Mouse (Mus musculus): ENCODE data around the gene Slc4a4. TPM values are rescaled to one million over a fixed set of nuclear protein-coding genes. Genes with fewer than 3 reads are reported as not detected.

Gene Slc4a4
- polyA plus RNA-seq, 1 experiment from 2014 or later = 1.5 TPM

DNA sequence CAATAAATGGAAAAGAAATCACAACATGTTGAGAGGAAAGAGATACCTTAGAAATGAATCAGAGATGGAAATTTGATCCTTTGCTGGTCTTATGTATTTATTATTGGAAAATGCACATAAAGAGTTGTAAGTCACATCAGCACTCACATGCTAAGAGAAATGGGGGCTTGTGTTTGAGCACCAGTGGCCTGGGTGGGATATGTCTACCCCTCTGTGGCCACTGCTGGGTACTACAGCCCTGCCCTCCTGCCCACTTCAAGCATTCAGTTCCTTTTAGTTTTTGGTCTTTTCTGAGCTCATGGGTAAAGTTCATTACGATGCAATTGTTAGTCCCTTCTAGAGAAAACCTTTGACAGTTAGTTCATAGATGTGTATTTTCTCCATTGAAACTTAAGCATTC, 335.0 kb downstream of the Slc4a4 start:
- Histone ChIP-seq H3K4me1 (replicated peaks; ENCODE audit: control insufficient read depth, insufficient read depth, low read length) (no peaks in the 10 kb centered on the region), H3K27ac (ENCODE audit: low read depth, low read length) (no peak overlapping the region), H3K4me2 (no peak overlapping the region), H3K27me3 (replicated peaks; ENCODE audit: control insufficient read depth, insufficient read depth, low read length) (no peaks in the 10 kb centered on the region), H3K36me3 (ENCODE audit: control insufficient read depth, insufficient read depth, low read length) (peaks cover 3% of the 10 kb centered on the region; the same call in 1 of the 2 replicates), H3K9me3 (ENCODE audit: control insufficient read depth, low read length) (no peaks in the 10 kb centered on the region), H3K9ac (ENCODE audit: low read depth, low read length) (no peak overlapping the region), H3K4me3 (ENCODE audit: low read depth, low read length) (no peak overlapping the region)
- 50% methylated on average over 1 of the region's 1 CpGs for WGBS
- no peak for DNase-seq (ENCODE audit: low spot score)
- ATAC-seq (replicated peaks; ENCODE audit: low FRiP score) = no peak

GRCm38 (mm10) chr5:89223061-89223740, 336.6 kb downstream of the Slc4a4 start:
- no peaks in the 10 kb centered on the region for H3K27me3 ChIP-seq (replicated peaks; ENCODE audit: control insufficient read depth, insufficient read depth, low read length)
- no peak overlapping the region for H3K4me3 ChIP-seq (ENCODE audit: low read depth, low read length)
- H3K9ac ChIP-seq (ENCODE audit: low read depth, low read length) = no peak overlapping the region
- H3K27ac ChIP-seq (ENCODE audit: low read depth, low read length) = no peak overlapping the region
- peaks cover 3% of the 10 kb centered on the region; the same call in 1 of the 2 replicates for H3K36me3 ChIP-seq (ENCODE audit: control insufficient read depth, insufficient read depth, low read length)
- no peak overlapping the region for H3K4me2 ChIP-seq
- 42% methylated on average over 10 of the region's 10 CpGs for WGBS
- no peaks in the 10 kb centered on the region for H3K9me3 ChIP-seq (ENCODE audit: control insufficient read depth, low read length)
- ATAC-seq (replicated peaks; ENCODE audit: low FRiP score) = no peak
- DNase-seq (ENCODE audit: low spot score) = no peak
- no peaks in the 10 kb centered on the region for H3K4me1 ChIP-seq (replicated peaks; ENCODE audit: control insufficient read depth, insufficient read depth, low read length)

DNA sequence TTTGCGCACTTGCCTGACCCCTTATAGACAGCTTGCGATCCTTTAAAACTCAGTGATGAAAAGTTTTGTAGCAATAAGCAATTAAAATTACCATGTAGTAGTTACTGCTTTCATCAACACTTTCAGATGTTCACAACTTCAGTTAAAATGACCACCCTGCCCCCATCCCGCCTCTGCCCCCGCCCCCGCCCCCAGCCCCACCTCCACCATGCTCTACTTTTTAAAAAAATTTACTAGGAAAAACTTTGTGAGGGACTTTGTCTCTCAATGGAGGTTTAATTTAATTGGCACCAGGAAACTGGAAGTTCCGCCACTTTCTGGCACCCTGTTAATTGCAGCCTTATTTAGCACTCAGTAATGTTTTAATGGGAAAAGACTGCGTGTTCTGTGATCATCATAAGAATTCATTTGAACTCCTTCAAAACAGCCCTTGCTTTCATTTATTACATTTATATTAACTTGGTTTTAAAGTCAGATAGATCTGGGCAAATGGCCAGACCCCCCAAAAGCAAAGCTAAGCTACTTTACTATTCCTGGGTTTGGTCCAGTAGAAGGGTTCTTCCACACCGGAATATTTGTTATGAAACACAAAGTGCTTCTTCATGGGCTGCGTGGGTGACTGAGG, 337.2 kb downstream of the Slc4a4 start:
- ATAC-seq (replicated peaks; ENCODE audit: low FRiP score) = no peak
- Histone ChIP-seq H3K4me1 (replicated peaks; ENCODE audit: control insufficient read depth, insufficient read depth, low read length) (no peaks in the 10 kb centered on the region), H3K27ac (ENCODE audit: low read depth, low read length) (no peak overlapping the region), H3K4me3 (ENCODE audit: low read depth, low read length) (no peak overlapping the region), H3K9ac (ENCODE audit: low read depth, low read length) (no peak overlapping the region), H3K4me2 (no peak overlapping the region), H3K27me3 (replicated peaks; ENCODE audit: control insufficient read depth, insufficient read depth, low read length) (no peaks in the 10 kb centered on the region), H3K9me3 (ENCODE audit: control insufficient read depth, low read length) (no peaks in the 10 kb centered on the region), H3K36me3 (ENCODE audit: control insufficient read depth, insufficient read depth, low read length) (peaks cover 3% of the 10 kb centered on the region; the same call in 1 of the 2 replicates)
- DNase-seq (ENCODE audit: low spot score) = no peak
- WGBS = 78% methylated on average over 9 of the region's 9 CpGs

DNA sequence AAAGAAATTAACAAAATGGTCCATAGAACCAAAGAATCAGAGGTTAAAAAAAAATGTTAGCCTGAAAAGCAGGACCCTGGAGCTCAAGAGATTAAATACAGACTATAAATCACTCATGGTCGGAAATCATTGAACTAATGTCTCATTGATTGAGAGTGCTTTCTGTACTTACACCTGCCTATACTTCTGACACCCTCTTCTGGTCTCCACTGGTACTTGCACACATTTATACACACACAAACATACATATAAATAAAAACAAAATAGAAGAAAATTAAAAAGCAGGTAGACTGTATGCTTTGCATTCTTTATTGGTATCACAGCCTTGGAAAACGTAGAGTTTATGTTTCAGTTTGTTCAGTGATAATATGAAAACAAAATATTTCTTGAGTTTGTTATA, 341.3 kb downstream of the Slc4a4 start:
- DNase-seq (ENCODE audit: low spot score) (no peak), ATAC-seq (replicated peaks; ENCODE audit: low FRiP score) (no peak)
- no peak overlapping the region for H3K27ac ChIP-seq (ENCODE audit: low read depth, low read length)
- no peaks in the 10 kb centered on the region for H3K9me3 ChIP-seq (ENCODE audit: control insufficient read depth, low read length)
- no peak overlapping the region for H3K4me3 ChIP-seq (ENCODE audit: low read depth, low read length)
- H3K27me3 ChIP-seq (replicated peaks; ENCODE audit: control insufficient read depth, insufficient read depth, low read length) = no peaks in the 10 kb centered on the region
- H3K4me1 ChIP-seq (replicated peaks; ENCODE audit: control insufficient read depth, insufficient read depth, low read length) = no peaks in the 10 kb centered on the region
- H3K36me3 ChIP-seq (ENCODE audit: control insufficient read depth, insufficient read depth, low read length) = peaks cover 3% of the 10 kb centered on the region; the same call in 1 of the 2 replicates
- 72% methylated on average over 2 of the region's 2 CpGs for WGBS
- no peak overlapping the region for H3K9ac ChIP-seq (ENCODE audit: low read depth, low read length)
- H3K4me2 ChIP-seq = no peak overlapping the region

DNA sequence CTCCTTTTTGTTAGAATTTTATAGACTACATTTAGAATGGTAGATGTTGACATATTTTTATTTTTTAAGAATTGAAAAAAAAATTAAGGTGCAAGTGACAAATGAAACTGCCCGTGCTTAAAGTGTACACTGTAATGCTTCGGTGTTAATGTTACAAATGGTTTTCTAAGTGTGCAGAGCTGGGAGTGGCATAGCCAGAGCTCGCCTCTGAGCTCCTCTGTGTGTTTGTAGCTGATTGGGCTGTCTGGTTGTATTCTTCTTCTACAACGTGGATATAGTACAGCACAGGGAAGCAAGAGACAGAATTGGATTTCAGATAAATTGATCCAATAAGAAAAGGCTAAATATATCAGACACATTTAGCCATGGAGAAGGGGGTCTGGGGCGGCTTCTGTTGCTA, 343.0 kb downstream of the Slc4a4 start:
- Histone ChIP-seq H3K4me1 (replicated peaks; ENCODE audit: control insufficient read depth, insufficient read depth, low read length) (no peaks in the 10 kb centered on the region), H3K4me3 (ENCODE audit: low read depth, low read length) (no peak overlapping the region), H3K27me3 (replicated peaks; ENCODE audit: control insufficient read depth, insufficient read depth, low read length) (no peaks in the 10 kb centered on the region), H3K36me3 (ENCODE audit: control insufficient read depth, insufficient read depth, low read length) (peaks cover 3% of the 10 kb centered on the region; the same call in 1 of the 2 replicates), H3K27ac (ENCODE audit: low read depth, low read length) (no peak overlapping the region), H3K9ac (ENCODE audit: low read depth, low read length) (no peak overlapping the region), H3K4me2 (no peak overlapping the region), H3K9me3 (ENCODE audit: control insufficient read depth, low read length) (no peaks in the 10 kb centered on the region)
- DNase-seq (ENCODE audit: low spot score) (no peak), ATAC-seq (replicated peaks; ENCODE audit: low FRiP score) (no peak)
- WGBS = 77% methylated on average over 5 of the region's 5 CpGs

- no peaks in the 10 kb centered on the region for H3K27me3 ChIP-seq (replicated peaks; ENCODE audit: control insufficient read depth, insufficient read depth, low read length)
- 84% methylated on average over 7 of the region's 7 CpGs for WGBS
- no peak overlapping the region for H3K9ac ChIP-seq (ENCODE audit: low read depth, low read length)
- H3K36me3 ChIP-seq (ENCODE audit: control insufficient read depth, insufficient read depth, low read length) = no peaks in the 10 kb centered on the region
- no peaks in the 10 kb centered on the region for H3K4me1 ChIP-seq (replicated peaks; ENCODE audit: control insufficient read depth, insufficient read depth, low read length)
- DNase-seq (ENCODE audit: low spot score) (no peak), ATAC-seq (replicated peaks; ENCODE audit: low FRiP score) (no peak)
- H3K4me2 ChIP-seq = no peak overlapping the region
- no peaks in the 10 kb centered on the region for H3K9me3 ChIP-seq (ENCODE audit: control insufficient read depth, low read length)
- H3K27ac ChIP-seq (ENCODE audit: low read depth, low read length) = no peak overlapping the region
- H3K4me3 ChIP-seq (ENCODE audit: low read depth, low read length) = no peak overlapping the region
These were observed 345.7 kb downstream of the Slc4a4 start for GRCm38 (mm10) chr5:89232313-89232712.

GRCm38 (mm10) chr5:89251806-89252205, 365.2 kb downstream of the Slc4a4 start:
- H3K36me3 ChIP-seq (ENCODE audit: control insufficient read depth, insufficient read depth, low read length) = no peaks in the 10 kb centered on the region
- no peaks in the 10 kb centered on the region for H3K9me3 ChIP-seq (ENCODE audit: control insufficient read depth, low read length)
- H3K27me3 ChIP-seq (replicated peaks; ENCODE audit: control insufficient read depth, insufficient read depth, low read length) = no peaks in the 10 kb centered on the region
- no peak overlapping the region for H3K4me2 ChIP-seq
- no peak overlapping the region for H3K27ac ChIP-seq (ENCODE audit: low read depth, low read length)
- no peaks in the 10 kb centered on the region for H3K4me1 ChIP-seq (replicated peaks; ENCODE audit: control insufficient read depth, insufficient read depth, low read length)
- no peak overlapping the region for H3K4me3 ChIP-seq (ENCODE audit: low read depth, low read length)
- no peak for DNase-seq (ENCODE audit: low spot score)
- WGBS = 77% methylated on average over 5 of the region's 5 CpGs
- ATAC-seq (replicated peaks; ENCODE audit: low FRiP score) = no peak
- no peak overlapping the region for H3K9ac ChIP-seq (ENCODE audit: low read depth, low read length)

- H3K4me2 ChIP-seq = no peak overlapping the region
- no peak overlapping the region for H3K4me3 ChIP-seq (ENCODE audit: low read depth, low read length)
- no peaks in the 10 kb centered on the region for H3K4me1 ChIP-seq (replicated peaks; ENCODE audit: control insufficient read depth, insufficient read depth, low read length)
- H3K27ac ChIP-seq (ENCODE audit: low read depth, low read length) = no peak overlapping the region
- DNase-seq (ENCODE audit: low spot score) (no peak), ATAC-seq (replicated peaks; ENCODE audit: low FRiP score) (no peak)
- H3K9ac ChIP-seq (ENCODE audit: low read depth, low read length) = no peak overlapping the region
- H3K27me3 ChIP-seq (replicated peaks; ENCODE audit: control insufficient read depth, insufficient read depth, low read length) = no peaks in the 10 kb centered on the region
- no peaks in the 10 kb centered on the region for H3K36me3 ChIP-seq (ENCODE audit: control insufficient read depth, insufficient read depth, low read length)
- no peaks in the 10 kb centered on the region for H3K9me3 ChIP-seq (ENCODE audit: control insufficient read depth, low read length)
- 85% methylated on average over 9 of the region's 9 CpGs for WGBS
These were observed 373.3 kb downstream of the Slc4a4 start for GRCm38 (mm10) chr5:89259804-89260492.
